Mouse (Mus musculus): ENCODE data around the gene Gpha2. TPM values are rescaled to one million over a fixed set of nuclear protein-coding genes. Genes with fewer than 3 reads are reported as not detected.

Gpha2 gene
- polyA plus RNA-seq (2015; fragmentation: Nextera tagmentation; extraction: Ambion mirVana), result not detected in 2 replicates

DNA sequence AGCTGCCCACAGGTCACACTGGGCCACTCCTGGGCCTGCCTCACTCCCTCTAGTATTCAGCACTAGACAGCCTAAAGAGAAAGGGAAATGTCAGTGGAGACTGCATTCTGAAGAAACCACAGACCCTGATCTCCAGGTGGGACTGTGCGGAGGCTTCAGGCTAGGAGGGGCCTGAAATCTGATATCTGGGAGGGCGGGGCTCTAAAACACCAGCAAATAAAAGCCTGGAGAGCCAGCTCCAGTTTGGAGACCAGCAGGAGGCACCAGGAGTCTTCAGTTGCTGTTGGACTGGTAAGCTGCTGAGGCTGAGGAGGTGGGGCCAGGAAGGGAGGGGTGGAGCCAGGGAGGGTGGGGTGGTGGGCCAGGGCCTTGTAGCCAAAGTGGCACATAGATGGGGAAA is at the start of gene Gpha2:
Gene Gpha2, plus strand, starts transcription at position 246 of the 400 bp plus-strand sequence.
- Histone ChIP-seq H3K4me2 (ENCODE audit: low read length) (no peak within 1 kb of the TSS), H3K27me3 (replicated peaks; ENCODE audit: control insufficient read depth, insufficient read depth, low read length) (no peaks in the 10 kb centered on the region), H3K9me3 (ENCODE audit: control insufficient read depth, low read length) (no peaks in the 10 kb centered on the region), H3K27ac (ENCODE audit: low read length) (no peak within 1 kb of the TSS), H3K36me3 (ENCODE audit: control insufficient read depth, insufficient read depth) (peaks cover 11% of the 10 kb centered on the region; the same call in 1 of the 2 replicates), H3K9ac (replicated peaks; ENCODE audit: low read depth, low read length) (no peak within 1 kb of the TSS), H3K4me3 (replicated peaks; ENCODE audit: low read length) (no peak within 1 kb of the TSS), H3K4me1 (replicated peaks; ENCODE audit: control insufficient read depth, insufficient read depth, low read length) (no peaks in the 10 kb centered on the region)
- ATAC-seq, result no peak
- 24% methylated on average over 2 of the region's 2 CpGs for WGBS

DNA sequence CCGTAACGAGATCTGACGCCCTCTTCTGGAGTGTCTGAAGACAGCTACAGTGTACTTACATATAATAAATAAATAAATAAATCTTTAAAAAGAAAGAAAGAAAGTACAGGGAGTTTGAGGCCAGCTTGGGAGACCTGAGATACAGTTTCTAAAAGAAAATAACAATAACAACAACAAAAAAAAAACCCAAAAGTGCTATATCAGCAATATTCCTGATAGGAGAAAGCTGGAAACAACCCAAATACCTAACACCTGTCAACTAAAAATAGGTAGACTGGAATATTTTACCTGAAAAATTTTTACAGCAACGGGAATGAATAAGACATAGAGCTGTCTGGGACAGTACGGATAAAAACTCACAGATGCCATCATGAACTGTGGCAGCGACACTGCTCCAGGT is 47.4 kb upstream of the Gpha2 start:
- whole genome bisulfite sequencing, result over 99% methylated on average over 5 of the region's 6 CpGs
- Histone ChIP-seq H3K27me3 (replicated peaks; ENCODE audit: control insufficient read depth, insufficient read depth, low read length) (no peaks in the 10 kb centered on the region), H3K4me2 (ENCODE audit: low read length) (no peak overlapping the region), H3K27ac (ENCODE audit: low read length) (no peak overlapping the region), H3K36me3 (ENCODE audit: control insufficient read depth, insufficient read depth) (no peaks in the 10 kb centered on the region), H3K4me1 (replicated peaks; ENCODE audit: control insufficient read depth, insufficient read depth, low read length) (no peaks in the 10 kb centered on the region), H3K9ac (replicated peaks; ENCODE audit: low read depth, low read length) (no peak overlapping the region), H3K4me3 (replicated peaks; ENCODE audit: low read length) (no peak overlapping the region), H3K9me3 (ENCODE audit: control insufficient read depth, low read length) (no peaks in the 10 kb centered on the region)
- ATAC-seq, result no peak

DNA sequence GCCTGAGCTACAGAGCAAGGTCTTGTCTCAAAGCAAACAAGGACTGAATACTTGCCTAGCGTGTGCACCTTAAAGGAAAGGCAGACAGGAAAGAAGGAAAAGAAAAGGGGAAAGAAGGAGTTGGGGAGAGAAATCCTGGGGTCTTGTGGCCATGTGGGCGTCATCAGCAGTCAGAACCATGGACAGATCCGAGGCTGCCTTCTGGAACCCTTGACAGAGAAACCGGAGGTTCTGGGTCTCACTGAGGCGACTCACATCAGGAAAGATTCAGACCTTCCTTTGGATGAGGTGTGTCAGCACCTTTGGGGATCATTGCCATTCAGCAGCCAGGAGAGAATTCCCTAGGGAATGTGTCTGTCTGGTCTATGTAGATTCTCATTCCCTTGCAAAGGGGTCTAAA is 44.6 kb upstream of the Gpha2 start:
- Histone ChIP-seq H3K4me2 (ENCODE audit: low read length) (no peak overlapping the region), H3K4me1 (replicated peaks; ENCODE audit: control insufficient read depth, insufficient read depth, low read length) (no peaks in the 10 kb centered on the region), H3K27ac (ENCODE audit: low read length) (no peak overlapping the region), H3K9me3 (ENCODE audit: control insufficient read depth, low read length) (no peaks in the 10 kb centered on the region), H3K27me3 (replicated peaks; ENCODE audit: control insufficient read depth, insufficient read depth, low read length) (no peaks in the 10 kb centered on the region), H3K4me3 (replicated peaks; ENCODE audit: low read length) (no peak overlapping the region), H3K36me3 (ENCODE audit: control insufficient read depth, insufficient read depth) (no peaks in the 10 kb centered on the region), H3K9ac (replicated peaks; ENCODE audit: low read depth, low read length) (no peak overlapping the region)
- ATAC-seq, result no peak
- 32% methylated on average over 5 of the region's 5 CpGs for WGBS

DNA sequence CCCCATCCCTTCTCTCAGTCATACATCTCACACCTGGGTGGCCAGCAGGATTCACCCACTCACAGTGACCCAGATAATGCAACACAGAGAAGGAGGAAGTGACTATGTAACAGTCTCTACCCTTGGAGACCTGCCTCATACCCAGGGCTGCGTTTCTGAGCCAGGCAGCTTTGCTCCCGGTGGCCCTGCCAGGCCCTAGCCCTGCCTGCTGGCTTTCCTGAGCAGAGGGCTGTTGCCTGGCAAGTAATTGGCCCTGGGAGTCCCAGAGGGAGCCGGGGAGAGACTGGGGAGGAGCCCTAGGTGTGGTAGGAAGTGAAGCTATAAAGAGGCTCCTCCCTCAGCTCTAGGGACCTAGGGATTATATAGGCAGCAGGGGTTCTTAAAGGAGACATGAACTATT is 43.6 kb upstream of the Gpha2 start:
- 19% methylated on average over 3 of the region's 3 CpGs for WGBS
- Histone ChIP-seq H3K4me1 (replicated peaks; ENCODE audit: control insufficient read depth, insufficient read depth, low read length) (no peaks in the 10 kb centered on the region), H3K36me3 (ENCODE audit: control insufficient read depth, insufficient read depth) (no peaks in the 10 kb centered on the region), H3K27me3 (replicated peaks; ENCODE audit: control insufficient read depth, insufficient read depth, low read length) (no peaks in the 10 kb centered on the region), H3K9ac (replicated peaks; ENCODE audit: low read depth, low read length) (no peak overlapping the region), H3K9me3 (ENCODE audit: control insufficient read depth, low read length) (no peaks in the 10 kb centered on the region), H3K27ac (ENCODE audit: low read length) (no peak overlapping the region), H3K4me2 (ENCODE audit: low read length) (no peak overlapping the region), H3K4me3 (replicated peaks; ENCODE audit: low read length) (no peak overlapping the region)
- ATAC-seq, result no peak

DNA sequence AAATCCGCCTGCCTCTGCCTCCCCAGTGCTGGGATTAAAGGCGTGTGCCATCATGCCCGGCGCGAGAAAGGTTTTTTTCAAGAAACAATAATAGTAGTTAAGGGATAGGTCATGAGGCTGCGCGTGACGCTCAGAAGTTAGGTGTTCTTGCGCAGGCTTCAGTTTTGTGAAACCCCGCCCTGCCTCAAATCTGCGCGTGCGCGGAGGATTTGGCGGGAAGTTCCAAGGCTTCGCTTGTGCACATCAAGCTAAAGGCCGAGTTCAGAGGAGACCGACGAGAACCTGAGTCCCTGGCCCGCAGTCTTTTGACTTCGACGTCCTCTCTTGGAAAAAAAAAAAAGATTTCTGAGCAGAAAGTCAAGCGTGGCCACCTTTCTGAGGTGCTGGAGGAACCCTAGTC is 42.0 kb upstream of the Gpha2 start, which contains the start of gene Majin:
Gene Majin, plus strand, starts transcription at position 258 of the 400 bp plus-strand sequence.
- no peak within 1 kb of the TSS for H3K9ac ChIP-seq (replicated peaks; ENCODE audit: low read depth, low read length)
- H3K4me1 ChIP-seq (replicated peaks; ENCODE audit: control insufficient read depth, insufficient read depth, low read length), result no peaks in the 10 kb centered on the region
- no peaks in the 10 kb centered on the region for H3K9me3 ChIP-seq (ENCODE audit: control insufficient read depth, low read length)
- no peak within 1 kb of the TSS for H3K27ac ChIP-seq (ENCODE audit: low read length)
- no peaks in the 10 kb centered on the region for H3K27me3 ChIP-seq (replicated peaks; ENCODE audit: control insufficient read depth, insufficient read depth, low read length)
- ATAC-seq, result no peak
- no peaks in the 10 kb centered on the region for H3K36me3 ChIP-seq (ENCODE audit: control insufficient read depth, insufficient read depth)
- no peak within 1 kb of the TSS for H3K4me2 ChIP-seq (ENCODE audit: low read length)
- WGBS, result 92% methylated on average over 23 of the region's 23 CpGs
- no peak within 1 kb of the TSS for H3K4me3 ChIP-seq (replicated peaks; ENCODE audit: low read length)

DNA sequence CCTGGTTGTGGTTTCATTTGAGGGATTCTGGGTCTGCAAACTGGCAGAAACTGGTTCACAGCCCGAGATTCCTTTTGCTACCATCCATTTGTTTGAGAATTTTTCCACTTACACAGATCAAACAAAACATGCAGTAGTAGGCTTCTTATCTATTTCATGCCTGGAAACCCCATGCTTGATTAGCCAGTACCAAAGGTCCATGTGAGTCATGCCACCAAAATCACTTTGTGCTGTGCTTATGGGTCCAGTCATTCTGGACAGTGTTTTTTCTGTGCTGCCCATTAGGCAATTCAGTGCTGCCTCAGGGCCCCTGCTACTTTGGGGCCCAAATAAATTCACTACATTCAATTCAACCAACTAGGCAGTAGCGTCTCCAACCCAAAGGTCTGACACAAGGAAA is 21.9 kb upstream of the Gpha2 start:
- Histone ChIP-seq H3K9me3 (ENCODE audit: control insufficient read depth, low read length) (no peaks in the 10 kb centered on the region), H3K4me1 (replicated peaks; ENCODE audit: control insufficient read depth, insufficient read depth, low read length) (no peaks in the 10 kb centered on the region), H3K9ac (replicated peaks; ENCODE audit: low read depth, low read length) (no peak overlapping the region), H3K27me3 (replicated peaks; ENCODE audit: control insufficient read depth, insufficient read depth, low read length) (no peaks in the 10 kb centered on the region), H3K4me3 (replicated peaks; ENCODE audit: low read length) (no peak overlapping the region), H3K4me2 (ENCODE audit: low read length) (no peak overlapping the region), H3K27ac (ENCODE audit: low read length) (no peak overlapping the region), H3K36me3 (ENCODE audit: control insufficient read depth, insufficient read depth) (no peaks in the 10 kb centered on the region)
- no peak for ATAC-seq
- WGBS, result 72% methylated on average over 2 of the region's 2 CpGs

DNA sequence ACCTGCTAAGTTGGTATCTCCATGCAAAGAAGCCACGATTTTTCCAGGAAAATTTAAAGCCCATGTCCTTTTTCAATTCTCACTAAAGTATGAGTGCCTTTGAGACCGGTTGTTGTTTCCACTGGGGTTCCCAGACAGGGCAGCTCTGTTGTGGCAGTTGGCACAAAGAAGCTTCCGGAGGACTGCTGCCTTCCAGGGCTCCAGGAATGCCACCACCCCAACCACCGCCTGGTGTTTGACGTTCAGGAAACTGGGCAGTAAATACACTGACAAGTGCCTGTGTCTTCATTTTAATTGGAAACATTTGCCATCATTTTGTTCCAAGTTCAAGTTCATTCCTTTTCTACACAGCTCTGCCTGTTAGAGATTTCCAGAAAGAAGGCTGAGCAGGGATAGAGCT is 19.5 kb upstream of the Gpha2 start:
- no peaks in the 10 kb centered on the region for H3K4me1 ChIP-seq (replicated peaks; ENCODE audit: control insufficient read depth, insufficient read depth, low read length)
- WGBS, result 71% methylated on average over 5 of the region's 5 CpGs
- H3K27me3 ChIP-seq (replicated peaks; ENCODE audit: control insufficient read depth, insufficient read depth, low read length), result no peaks in the 10 kb centered on the region
- H3K4me3 ChIP-seq (replicated peaks; ENCODE audit: low read length), result no peak overlapping the region
- no peaks in the 10 kb centered on the region for H3K36me3 ChIP-seq (ENCODE audit: control insufficient read depth, insufficient read depth)
- H3K4me2 ChIP-seq (ENCODE audit: low read length), result no peak overlapping the region
- H3K9ac ChIP-seq (replicated peaks; ENCODE audit: low read depth, low read length), result no peak overlapping the region
- no peak overlapping the region for H3K27ac ChIP-seq (ENCODE audit: low read length)
- H3K9me3 ChIP-seq (ENCODE audit: control insufficient read depth, low read length), result no peaks in the 10 kb centered on the region
- ATAC-seq, result no peak

DNA sequence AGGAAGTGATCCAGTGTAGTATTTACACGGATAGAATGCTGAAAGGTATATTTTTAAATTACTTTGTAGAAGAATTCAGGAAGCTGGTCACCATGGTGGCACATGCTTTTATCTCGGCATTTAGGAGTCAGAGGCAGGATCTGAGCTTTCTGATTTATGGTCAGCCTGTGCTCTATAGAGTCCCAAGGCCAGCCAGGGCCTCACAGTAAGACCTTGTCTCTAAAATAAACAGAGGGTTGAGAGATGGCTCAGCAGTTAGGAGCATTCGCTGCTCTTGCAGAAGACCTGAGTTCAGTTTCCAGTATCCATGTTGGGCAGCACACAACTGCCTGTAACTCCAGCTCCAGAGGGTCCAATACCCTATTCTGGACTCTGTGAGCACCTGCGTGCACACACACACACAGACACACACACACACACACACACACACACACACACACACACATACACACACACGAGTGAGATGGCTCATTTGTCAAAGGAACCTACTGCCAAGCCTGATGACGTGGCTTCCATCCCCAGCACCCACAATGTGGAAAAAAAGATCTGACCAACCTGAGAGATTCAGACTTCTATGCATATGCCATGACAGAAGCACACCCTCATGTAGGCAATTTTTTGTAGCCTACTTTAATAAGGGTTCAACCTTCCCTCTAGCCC is 10.0 kb upstream of the Gpha2 start:
- H3K4me2 ChIP-seq (ENCODE audit: low read length), result no peak overlapping the region
- H3K9ac ChIP-seq (replicated peaks; ENCODE audit: low read depth, low read length), result no peak overlapping the region
- no peaks in the 10 kb centered on the region for H3K27me3 ChIP-seq (replicated peaks; ENCODE audit: control insufficient read depth, insufficient read depth, low read length)
- no peaks in the 10 kb centered on the region for H3K36me3 ChIP-seq (ENCODE audit: control insufficient read depth, insufficient read depth)
- H3K27ac ChIP-seq (ENCODE audit: low read length), result no peak overlapping the region
- H3K4me3 ChIP-seq (replicated peaks; ENCODE audit: low read length), result no peak overlapping the region
- H3K9me3 ChIP-seq (ENCODE audit: control insufficient read depth, low read length), result no peaks in the 10 kb centered on the region
- H3K4me1 ChIP-seq (replicated peaks; ENCODE audit: control insufficient read depth, insufficient read depth, low read length), result no peaks in the 10 kb centered on the region
- WGBS, result 79% methylated on average over 6 of the region's 6 CpGs
- ATAC-seq, result no peak

DNA sequence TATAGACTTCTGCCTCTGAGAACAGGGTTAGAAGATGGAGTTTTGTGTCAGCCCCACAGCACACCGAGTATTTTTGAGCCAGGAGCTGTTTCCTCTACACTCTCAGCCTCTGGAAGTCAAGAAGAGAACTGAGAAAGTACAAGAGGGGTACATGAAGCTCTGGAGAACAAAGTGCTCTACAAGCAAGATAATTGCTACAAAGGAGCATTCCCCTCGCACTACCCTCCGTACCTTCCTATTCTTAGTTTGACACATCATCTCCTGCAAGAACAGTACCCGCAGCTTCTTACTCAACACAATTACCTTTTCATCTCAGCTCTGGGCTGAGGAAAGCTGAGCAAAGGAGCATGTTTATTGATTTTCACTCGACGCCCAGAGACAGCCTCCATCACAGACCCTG is 7.6 kb upstream of the Gpha2 start:
- ATAC-seq, result no peak

DNA sequence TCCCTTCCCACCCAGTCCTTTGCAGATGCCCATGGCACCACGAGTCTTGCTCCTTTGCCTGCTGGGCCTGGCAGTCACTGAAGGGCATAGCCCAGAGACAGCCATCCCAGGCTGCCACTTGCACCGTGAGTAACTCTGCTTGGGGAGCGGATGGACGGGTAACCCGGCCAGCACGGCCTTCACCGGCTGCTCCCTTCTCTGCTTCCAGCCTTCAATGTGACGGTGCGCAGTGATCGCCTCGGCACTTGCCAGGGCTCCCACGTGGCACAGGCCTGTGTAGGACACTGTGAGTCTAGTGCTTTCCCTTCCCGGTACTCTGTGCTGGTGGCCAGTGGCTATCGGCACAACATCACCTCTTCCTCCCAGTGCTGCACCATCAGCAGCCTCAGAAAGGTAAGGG is 583 bp downstream of the Gpha2 start:
- ATAC-seq, result no peak
- Histone ChIP-seq H3K4me1 (replicated peaks; ENCODE audit: control insufficient read depth, insufficient read depth, low read length) (no peaks in the 10 kb centered on the region), H3K4me3 (replicated peaks; ENCODE audit: low read length) (no peak overlapping the region), H3K36me3 (ENCODE audit: control insufficient read depth, insufficient read depth) (peaks cover 13% of the 10 kb centered on the region; the same call in 1 of the 2 replicates), H3K27me3 (replicated peaks; ENCODE audit: control insufficient read depth, insufficient read depth, low read length) (no peaks in the 10 kb centered on the region), H3K9me3 (ENCODE audit: control insufficient read depth, low read length) (no peaks in the 10 kb centered on the region), H3K9ac (replicated peaks; ENCODE audit: low read depth, low read length) (no peak overlapping the region), H3K27ac (ENCODE audit: low read length) (no peak overlapping the region), H3K4me2 (ENCODE audit: low read length) (no peak overlapping the region)
- WGBS, result 87% methylated on average over 14 of the region's 14 CpGs

More for the DNA sequence above, 7.6 kb upstream of the Gpha2 start:
- H3K27ac ChIP-seq (ENCODE audit: low read length), result no peak overlapping the region
- H3K9me3 ChIP-seq (ENCODE audit: control insufficient read depth, low read length), result no peaks in the 10 kb centered on the region
- H3K36me3 ChIP-seq (ENCODE audit: control insufficient read depth, insufficient read depth), result no peaks in the 10 kb centered on the region
- no peaks in the 10 kb centered on the region for H3K4me1 ChIP-seq (replicated peaks; ENCODE audit: control insufficient read depth, insufficient read depth, low read length)
- no peak overlapping the region for H3K4me3 ChIP-seq (replicated peaks; ENCODE audit: low read length)
- no peak overlapping the region for H3K9ac ChIP-seq (replicated peaks; ENCODE audit: low read depth, low read length)
- no peaks in the 10 kb centered on the region for H3K27me3 ChIP-seq (replicated peaks; ENCODE audit: control insufficient read depth, insufficient read depth, low read length)
- H3K4me2 ChIP-seq (ENCODE audit: low read length), result no peak overlapping the region
- 67% methylated on average over 6 of the region's 6 CpGs for WGBS
